Mouse (Mus musculus): ENCODE measurements around the gene Gdf3.
"Not testable (repeated sequence)": the region's sequence is repeated elsewhere in the genome, so short reads cannot be mapped to it uniquely, and the experiment has no call there.

Gdf3 gene

DNA sequence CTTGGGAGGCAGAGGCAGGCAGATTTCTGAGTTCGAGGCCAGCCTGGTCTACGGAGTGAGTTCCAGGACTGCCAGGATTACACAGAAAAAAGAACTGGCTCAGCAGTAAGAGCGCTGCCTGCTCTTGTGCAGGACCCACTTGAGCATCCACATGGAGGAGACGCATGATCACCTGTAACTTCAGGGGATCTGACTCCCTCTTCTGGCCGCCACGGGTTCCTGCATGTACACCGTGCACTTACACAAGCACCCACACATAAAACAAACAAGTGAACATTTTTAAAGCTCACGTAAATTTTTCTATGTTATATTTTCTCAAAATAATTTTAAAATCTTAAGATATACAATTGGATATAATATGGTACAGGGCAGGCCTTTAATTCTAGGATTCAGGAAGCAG, 4.4 kb downstream of the Gdf3 start:
- no peak for DNase-seq (ENCODE audit: low read depth)

DNA sequence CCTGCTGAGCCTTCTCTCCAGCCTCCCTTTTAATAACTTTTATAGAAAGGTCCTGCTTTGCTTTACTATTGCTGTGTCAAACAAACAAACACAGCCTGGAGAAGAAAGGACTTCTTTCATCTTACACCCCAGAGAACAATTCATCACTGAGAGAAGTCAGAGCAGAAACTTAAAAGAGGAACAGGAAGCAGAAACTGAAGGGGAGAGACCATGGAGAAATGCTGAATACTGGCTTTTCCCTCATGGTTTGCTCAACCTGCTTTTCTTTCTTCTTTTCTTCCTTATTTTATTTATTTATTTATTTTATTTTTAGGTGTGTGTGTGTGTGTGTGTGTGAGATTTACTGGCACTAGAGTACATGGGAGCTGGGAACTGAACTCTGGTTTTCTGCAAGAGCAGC, 5.6 kb downstream of the Gdf3 start:
- no peak for DNase-seq (ENCODE audit: low read depth)

DNA sequence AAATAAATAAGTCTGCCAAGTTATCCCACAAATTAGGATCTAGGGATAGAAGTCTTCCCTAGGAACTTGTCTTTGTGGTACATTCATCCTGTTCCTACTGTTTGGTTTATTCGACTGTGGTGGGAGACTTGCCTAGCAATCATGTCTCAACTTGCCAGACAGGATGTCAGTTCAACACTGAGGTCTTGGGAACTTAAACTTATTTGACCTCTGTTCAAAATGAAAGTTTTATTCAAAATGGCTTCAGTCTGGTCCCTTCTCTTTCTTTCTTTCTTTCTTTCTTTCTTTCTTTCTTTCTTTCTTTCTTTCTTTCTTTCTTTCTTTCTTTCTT, 6.9 kb downstream of the Gdf3 start:
- DNase-seq (ENCODE audit: low read depth) = no peak

DNA sequence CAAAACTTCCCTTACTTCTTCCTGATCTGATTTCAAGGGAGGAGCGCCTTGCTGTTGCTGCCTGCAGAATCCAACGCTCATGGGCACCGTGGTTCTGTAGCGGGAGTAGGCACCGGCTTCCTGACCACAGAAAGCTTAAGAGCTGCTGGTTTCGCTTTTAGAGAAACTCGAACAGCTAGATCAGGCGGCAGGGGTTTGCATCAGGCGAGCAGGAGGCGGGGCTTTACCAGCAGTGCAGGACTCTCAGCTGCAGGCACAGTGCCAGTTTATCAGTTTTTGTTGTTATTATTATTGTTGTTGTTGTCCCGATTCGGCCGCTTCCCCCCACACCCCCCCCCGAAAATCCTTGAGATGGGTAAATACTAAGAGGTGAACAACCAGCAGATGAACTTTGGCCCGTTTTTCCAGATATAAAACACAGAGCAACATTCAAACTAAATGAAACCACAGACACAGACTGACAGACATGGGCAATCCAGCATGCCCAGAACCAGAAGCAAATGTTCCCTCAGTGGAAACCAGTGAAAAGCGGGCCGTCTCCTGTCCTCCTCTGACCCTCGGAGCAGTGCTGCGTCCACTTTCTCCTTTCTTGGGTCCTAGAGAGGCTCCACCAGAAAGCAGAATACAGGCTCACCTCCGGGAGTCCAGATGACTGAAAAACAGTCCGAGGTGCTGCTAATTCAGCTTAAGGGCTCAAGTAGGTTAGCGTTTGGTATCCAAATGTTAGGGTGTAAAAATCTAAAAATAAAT, 7.5 kb downstream of the Gdf3 start, which contains the start of gene Apobec1:
Apobec1 (minus strand) TSS at position 203 of the 750 bp plus-strand sequence.
- peak; percentile 75 for DNase-seq (ENCODE audit: low read depth)

DNA sequence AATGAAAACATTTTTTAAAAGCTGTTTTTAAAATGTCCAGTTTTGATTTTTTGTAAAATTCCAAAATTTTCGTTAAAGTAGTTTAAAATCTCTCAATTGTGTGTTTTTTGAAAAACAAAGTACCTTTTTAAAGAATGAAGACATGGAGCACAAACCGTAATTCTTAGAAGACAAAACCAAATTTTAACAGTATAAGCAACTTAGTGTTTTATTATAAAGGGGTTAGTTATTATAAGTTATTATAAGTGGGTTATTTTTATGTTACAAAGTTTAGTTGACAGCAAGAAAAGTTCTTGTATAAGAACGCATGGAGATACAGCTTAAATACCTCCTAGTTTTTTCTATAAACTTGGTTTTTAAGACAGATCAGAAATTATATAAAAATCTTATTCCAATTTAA, 8.3 kb downstream of the Gdf3 start:
- no peak for DNase-seq (ENCODE audit: low read depth)

DNA sequence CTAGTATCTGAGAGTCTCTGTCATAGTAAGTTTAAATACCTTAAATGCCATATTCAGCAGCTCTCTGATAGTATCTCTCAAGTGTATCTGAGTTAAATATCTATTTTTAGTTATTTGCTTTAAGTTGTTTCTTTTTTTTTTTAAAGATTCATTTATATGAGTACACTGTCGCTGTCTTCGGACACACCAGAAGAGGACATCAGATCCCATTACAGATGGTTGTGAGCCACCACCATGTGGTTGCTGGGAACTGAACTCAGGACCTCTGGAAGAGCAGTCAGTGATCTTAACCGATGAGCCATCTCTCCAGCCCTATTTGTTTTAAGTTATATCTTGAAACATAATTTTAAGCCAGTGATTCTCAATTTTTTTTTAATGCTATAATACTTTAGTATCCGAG, 8.9 kb downstream of the Gdf3 start:
- DNase-seq (ENCODE audit: low read depth) = no peak

DNA sequence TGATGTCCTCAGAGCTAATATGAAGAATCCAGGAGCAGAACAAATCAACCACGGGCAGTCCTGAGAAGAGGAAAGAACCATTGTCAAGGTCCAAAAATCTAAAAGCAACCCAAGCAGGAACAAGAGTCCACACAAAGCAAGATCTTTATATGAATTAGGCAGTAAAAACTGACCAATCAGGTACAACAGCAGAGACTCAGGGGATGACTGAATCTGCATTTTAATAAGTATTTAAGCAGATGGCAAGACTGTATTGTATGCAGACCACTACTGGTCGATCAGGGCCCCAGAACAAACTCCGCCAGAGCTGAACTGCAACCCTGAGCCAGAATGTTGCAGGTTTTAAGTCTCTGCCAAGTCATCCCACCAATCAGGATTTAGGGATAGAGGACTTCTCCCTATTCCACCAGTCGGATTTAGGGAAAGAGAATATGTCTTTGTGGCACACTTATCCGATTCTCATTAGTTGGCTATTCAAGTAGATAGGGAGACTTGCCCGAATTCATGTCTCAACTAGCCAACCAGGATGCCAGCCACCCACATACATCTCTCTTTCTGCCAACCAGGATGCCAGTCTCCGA, 9.7 kb downstream of the Gdf3 start:
- DNase-seq (ENCODE audit: low read depth) = no peak

DNA sequence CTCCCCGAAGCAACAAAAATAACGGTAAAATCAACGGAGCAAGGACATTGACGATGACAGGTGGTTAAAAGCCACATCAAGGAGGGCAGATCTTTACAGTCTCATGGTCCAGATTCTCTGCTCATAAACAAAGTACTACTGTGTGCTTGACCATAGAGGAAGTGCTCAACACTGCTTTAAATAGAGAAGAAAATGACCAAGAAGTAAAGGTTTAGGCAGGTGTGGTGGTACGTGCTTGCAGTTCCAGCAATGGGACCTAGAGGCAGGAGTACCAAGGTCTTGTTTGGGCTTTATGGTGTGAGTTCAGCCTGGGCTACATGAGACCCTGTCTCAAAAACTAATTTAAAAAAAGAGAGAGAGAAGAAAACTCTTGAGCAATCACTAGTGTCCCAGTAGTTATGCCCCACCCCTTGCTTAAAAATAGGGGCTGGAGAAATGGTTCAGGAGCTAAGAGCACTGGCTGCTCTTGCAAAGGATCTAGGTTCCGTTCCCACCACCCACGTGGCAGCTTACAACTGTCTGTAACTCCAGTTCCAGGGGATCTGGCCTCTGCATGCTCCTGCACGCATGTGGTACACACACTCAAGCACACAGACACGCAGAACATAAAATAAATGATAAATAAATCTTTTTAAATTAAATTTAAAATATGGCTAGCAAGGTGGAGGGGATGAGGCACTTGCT, 10.7 kb downstream of the Gdf3 start:
- DNase-seq (ENCODE audit: low read depth) = no peak

DNA sequence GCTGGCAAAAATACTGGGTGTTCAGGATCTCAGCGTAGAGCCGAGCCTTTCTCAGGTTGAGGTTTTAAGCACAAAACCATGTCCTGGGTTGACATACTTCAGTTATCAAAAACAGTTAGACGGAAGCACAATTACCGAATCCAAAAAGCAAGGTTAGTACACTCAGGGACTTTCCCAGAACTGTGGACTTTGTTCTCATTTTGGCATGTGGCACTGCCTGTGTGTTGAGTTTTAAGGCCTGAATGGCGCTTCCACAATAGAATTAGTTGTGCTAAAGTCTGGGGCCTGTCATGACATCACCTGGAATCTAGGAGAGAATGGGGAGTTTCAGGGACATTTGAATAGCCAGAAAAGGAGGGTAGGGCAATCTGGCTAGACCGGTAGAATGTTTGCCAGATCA, 11.5 kb downstream of the Gdf3 start:
- DNase-seq (ENCODE audit: low read depth) = no peak

DNA sequence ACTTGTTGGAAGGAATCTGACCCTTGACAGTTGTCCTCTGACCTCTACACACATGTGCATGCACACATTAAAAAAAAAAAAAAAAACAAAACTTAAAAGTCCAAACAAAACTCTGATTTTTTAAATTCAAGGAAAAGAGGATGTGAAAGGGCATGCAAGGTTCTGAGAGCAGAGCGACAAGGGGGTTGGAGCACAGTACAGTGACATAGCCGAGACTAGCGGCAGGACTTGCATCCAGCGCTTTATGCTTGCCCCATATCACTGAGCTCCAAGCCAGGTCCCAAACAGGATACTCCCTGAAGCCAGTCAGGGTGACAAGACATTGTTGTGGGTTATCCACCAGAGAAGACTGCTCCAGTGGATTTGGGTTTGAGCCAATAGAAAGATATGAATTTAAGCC, 11.9 kb downstream of the Gdf3 start:
- no peak for DNase-seq (ENCODE audit: low read depth)

DNA sequence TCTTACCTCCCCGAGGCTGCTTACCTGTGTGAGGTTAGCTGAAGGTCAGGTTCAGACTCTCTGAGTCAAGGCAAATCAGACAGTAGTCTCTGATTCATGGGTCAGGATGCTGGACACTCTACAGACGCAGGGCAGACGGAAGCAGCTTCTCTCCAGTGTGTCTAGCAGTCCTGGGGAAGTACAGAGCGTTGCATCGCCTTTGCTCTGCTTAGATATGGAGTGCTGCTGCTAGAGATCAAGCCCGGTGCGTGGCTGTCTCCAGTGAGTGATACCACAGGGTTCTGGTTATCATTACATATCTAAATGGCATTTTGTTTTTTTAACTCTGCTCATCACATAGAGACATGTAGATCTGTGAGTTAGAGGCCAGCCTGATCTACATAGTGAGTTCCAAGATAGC, 13.3 kb downstream of the Gdf3 start:
- no peak for DNase-seq (ENCODE audit: low read depth)

DNA sequence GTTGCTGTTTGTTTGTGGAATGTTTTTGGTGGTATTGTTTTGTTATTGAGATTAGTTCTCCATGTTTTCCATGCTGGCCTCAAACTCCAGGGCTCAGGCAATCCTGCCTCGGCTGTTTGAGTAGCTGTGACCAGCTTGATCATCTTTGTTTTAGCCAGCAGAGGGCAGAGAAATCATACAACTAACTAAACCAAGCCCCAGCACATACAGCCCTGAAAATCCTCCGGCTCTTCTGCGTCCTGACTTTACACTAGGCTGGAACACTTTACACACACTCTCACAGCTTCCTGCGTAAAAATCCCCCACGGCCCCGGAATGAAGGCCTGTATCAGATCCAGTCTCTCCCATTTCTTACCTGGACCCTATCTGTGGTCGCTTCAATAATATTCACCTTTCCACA, 14.2 kb downstream of the Gdf3 start:
- no peak for DNase-seq (ENCODE audit: low read depth)

DNA sequence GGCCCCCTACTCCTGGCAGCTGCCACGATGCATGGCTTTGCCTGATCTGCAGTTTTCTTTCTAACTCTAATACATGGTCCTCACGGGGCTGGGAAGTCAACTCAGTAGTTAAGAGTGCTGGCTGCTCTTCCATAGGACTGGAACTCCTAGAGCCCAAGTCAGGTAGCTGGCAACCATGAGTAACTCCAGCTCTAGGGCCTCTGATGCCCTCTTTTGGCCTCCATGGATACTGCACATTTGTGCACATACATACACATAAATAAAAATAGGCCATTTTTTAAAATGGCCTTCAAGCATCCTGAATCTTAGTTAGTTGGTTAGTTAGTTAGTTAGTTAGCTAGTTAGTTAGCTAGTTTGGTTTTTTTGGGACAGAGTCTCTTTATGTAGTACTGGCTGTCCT, 17.0 kb downstream of the Gdf3 start:
- DNase-seq (ENCODE audit: low read depth) = no peak

DNA sequence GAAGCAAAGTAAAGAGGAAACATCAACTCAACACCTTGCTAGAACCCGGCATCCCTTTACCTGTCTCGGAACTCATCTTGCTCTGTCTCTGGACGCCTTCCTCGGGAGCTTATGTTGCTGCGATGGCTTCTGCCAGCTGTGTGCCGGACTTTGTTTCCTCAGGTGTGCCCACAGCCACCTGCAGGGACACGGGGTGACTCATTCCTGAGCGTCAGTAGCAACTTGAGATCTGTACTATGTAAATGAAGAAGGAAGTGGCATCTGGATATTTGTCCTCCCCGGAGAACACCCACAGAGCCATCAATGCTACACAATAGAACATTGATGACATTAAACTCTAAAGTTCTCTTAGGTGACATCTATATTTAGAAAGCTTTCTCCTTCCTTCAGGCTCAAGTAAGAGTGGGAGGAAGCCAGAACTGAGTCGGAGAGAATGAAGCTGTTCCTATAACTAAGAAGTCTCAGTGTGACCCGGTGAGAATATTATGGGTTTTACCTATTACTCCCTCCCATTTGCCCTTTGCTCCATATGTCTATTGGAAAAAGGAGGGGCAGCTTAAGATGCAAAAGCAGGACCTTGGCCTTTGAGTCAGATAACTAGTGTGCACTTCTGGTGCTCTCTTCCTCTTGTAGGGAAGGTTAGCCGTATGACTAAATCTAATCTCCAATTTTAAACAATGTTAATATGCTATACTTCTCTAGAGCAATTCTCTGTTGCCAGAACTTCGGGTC, 18.7 kb downstream of the Gdf3 start:
- no peak for DNase-seq (ENCODE audit: low read depth)

DNA sequence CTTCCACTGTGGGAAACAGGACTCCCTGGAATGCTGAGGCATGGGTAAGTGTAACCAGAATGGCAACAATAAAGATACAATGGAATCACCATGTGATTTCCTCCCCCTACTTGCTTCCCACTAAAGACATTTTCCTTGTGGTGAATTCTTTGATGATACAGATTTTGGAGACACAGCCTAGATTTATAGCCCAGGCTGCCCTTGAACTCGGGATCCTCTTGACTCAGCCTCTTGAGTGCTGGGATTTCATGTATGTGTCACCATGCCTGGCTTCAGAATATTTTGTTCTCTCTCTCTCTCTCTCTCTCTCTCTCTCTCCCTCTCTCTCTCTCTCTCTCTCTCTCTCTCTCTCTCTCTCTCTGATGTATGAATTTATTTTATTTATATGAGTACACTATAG, 30.8 kb downstream of the Gdf3 start:
- DNase-seq (ENCODE audit: low read depth) = no peak

DNA sequence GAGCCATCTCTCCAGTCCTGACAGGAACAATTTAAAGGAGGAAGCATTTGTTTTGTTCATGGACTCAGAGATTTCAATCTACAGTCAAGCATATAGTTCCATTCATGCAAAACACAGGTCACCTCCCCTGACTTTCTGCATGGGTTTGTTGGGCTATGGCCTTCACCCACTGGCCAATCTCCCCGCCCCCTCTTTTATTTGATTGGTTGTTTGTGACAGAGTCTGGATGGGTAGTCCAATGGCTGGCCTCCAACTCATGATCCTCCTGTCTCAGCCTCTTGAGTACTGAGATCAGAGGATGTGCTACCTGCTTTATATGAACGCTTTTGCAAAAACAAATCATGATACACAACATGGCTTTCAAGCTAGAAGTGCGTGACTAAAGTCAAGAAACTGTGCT, 32.9 kb downstream of the Gdf3 start:
- no peak for DNase-seq (ENCODE audit: low read depth)

DNA sequence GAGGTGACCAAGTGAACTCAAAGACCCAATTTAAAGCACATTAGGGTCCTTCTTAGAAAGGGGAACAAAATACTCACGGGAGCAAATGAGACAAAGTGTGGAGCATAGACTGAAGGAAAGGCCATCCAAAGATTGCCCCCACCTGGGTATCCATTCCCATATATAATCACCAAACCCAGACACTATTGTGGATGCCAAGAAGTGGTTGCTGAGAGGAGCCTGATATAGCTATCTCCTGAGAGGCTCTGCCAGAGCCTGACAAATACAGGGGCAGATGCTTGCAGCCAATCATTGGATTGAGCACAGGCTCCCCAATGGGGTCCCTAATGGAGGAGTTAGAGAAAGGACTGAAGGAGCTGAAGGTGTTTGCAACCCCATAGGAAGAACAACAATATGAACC, 34.9 kb downstream of the Gdf3 start:
- not testable (repeated sequence) for DNase-seq (ENCODE audit: low read depth)

DNA sequence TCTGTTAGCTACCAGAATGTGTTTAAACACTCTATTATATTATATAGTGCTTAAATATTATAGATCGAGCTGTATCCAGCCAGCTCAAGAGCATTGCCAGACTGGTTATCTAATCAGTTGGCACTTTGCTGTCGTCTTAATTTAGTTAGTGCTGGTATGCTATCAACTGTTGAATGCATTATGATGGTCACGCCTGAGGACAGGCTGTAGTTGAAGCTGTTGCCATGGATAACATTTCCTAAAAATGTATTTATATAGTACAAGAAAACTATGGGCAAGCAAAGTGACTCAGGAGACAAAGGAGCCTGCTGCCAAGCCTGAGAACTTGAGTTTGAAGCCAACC, 38.3 kb downstream of the Gdf3 start:
- no peak for DNase-seq (ENCODE audit: low read depth)

DNA sequence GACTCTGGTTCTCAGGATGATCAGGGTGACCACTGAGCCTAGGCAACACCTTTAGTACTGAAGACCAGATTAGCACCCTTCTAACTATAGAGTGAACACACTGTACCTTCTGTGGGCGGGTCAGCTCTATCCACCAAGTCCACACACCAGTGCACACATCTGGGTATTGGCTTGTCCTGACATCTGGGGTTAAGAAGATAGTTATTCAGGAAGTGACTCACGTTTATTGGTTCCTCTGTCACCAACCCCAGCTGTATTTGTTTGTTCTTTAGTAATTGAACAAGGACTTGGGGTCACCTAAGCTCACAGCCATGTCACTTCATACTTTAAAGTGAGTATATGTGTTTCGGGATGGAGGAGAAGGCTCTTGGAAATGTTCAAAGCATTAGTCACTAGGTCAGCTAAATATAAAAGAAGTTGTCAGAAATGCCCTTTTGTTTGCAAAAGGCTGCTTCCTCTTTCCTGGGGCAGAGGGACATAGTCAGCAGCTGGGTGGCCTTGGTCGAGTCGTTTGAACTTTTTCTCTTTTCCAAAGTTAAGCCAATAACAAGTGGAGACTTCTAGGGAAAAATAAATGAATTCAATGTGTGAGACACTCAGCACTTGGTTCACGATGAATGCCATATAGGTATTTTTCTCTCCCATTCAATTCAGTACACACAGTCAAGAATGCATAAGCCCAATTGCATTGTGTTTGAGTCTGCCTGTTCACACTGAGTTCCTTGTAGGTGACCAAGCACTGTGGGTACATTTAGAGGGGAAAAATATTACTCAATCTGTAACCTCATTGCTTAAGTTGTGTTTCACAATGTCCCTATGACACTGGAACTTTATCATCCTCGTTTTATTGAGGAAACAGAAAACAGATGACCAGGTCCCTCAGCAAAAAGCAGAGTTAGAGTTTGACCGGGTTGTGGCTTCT, 38.9 kb downstream of the Gdf3 start:
- DNase-seq (ENCODE audit: low read depth) = peak; percentile 23

DNA sequence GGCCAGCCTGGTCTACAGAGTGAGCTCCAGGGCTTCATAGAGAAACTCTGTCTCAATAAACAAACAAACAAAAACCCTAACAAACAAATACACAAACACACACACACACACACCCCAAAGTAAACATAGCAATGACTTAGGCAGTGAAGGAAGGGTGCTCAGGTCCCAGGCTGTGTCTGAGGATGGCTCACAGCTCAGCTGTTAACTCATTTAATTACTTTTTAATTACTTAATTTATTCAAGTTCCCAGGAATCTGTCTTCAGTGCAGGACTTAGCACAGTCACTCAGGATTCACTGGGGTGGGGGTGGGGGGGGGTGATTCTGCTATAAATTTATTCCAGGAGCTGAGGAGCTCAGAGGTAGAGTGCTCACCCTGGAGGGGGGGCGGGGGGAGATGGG, 40.1 kb downstream of the Gdf3 start:
- DNase-seq (ENCODE audit: low read depth) = no peak

DNA sequence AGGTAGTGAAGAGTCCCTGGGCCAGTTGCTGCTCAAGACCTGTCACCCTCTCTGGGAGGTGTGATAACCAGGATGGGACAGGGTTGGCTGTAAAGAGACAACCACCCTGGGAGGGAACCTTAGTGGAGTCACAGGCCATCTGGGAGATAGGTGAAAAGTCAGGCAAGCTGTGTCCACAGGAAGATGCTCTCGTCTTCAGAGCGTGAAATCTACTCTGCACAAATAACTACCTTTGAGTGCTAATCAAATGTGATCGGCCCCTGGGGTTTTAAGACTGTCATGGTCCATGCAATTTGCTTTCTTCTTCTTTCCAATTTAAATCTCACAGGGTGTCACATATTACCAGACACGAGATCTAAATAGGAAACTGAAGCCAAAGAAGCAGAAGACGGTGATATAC, 40.8 kb downstream of the Gdf3 start:
- no peak for DNase-seq (ENCODE audit: low read depth)

Measured in c-Kit-positive CD71-positive TER-119-negative erythroid progenitor cells, embryonic 14.5 days (primary cell).